Mouse (Mus musculus) ES-E14 (cell line): Measurements from ENCODE around the gene Slc38a5. TPM values are rescaled to one million over a fixed set of nuclear protein-coding genes. Genes with fewer than 3 reads are reported as not detected.

Experiments used
- DNase-seq: peaks from one replicate; pipeline ENCODE4 v3.0.0-alpha.2; 2013; ENCODE audit warnings: low read depth, low spot score
- H3K27ac ChIP-seq: 2 replicates; pipeline ENCODE4 v1.5.1; 2012; ENCODE audit warnings: low read depth, mild to moderate bottlenecking, low read length, moderate library complexity, mixed read lengths; ENCODE audit not compliant: poor library complexity, insufficient read depth, severe bottlenecking
- H3K36me3 ChIP-seq: 2 replicates; pipeline ENCODE4 v1.6.1; 2012; ENCODE audit warnings: mild to moderate bottlenecking, low read length, moderate library complexity, mixed read lengths; ENCODE audit not compliant: control insufficient read depth, poor library complexity, insufficient read depth, severe bottlenecking
- H3K4me1 ChIP-seq, 2 experiments: fragments of 150-350 bp in 1 of 2; sonication (generic) in 1 of 2; 2 replicates each; pipeline ENCODE4 v1.6.1; 2012; ENCODE audit warnings: low read length in 2 of 2, mild to moderate bottlenecking in 1 of 2, mixed read lengths in 1 of 2; ENCODE audit not compliant: control insufficient read depth in 2 of 2, insufficient read depth in 2 of 2, poor library complexity in 1 of 2
- H3K4me3 ChIP-seq, 2 experiments: fragments of 150-350 bp in 1 of 2; sonication (generic) in 1 of 2; 2 replicates each; pipeline ENCODE4 v1.5.1; 2012; ENCODE audit warnings: low read length in 2 of 2, low read depth in 1 of 2, mild to moderate bottlenecking in 1 of 2, mixed read lengths in 1 of 2; ENCODE audit not compliant: insufficient read depth in 1 of 2, poor library complexity in 1 of 2, severe bottlenecking in 1 of 2
- H3K9ac ChIP-seq: 2 replicates; pipeline ENCODE4 v1.6.1; 2012; ENCODE audit warnings: low read depth, mild to moderate bottlenecking, low read length, mixed read lengths; ENCODE audit not compliant: poor library complexity, insufficient read depth, severe bottlenecking
- H3K9me3 ChIP-seq: fragments of 150-350 bp; sonication (generic); 2 replicates; pipeline ENCODE4 v1.6.1; 2012; ENCODE audit warnings: low read depth, mild to moderate bottlenecking, low read length; ENCODE audit not compliant: control insufficient read depth, insufficient read depth
- CHD2 ChIP-seq: IDR thresholded peaks from 2 replicates; pipeline ENCODE4 v1.6.1; 2014; ENCODE audit warnings: mild to moderate bottlenecking, low read depth, low read length, inconsistent platforms
- HCFC1 ChIP-seq: IDR thresholded peaks from 2 replicates; pipeline ENCODE4 v1.6.1; 2012; ENCODE audit warnings: low read length, inconsistent platforms, borderline replicate concordance; ENCODE audit not compliant: insufficient read depth
- MAFK ChIP-seq: IDR thresholded peaks from 2 replicates; pipeline ENCODE4 v1.6.1; 2014; ENCODE audit warnings: mild to moderate bottlenecking, low read depth, low read length, inconsistent platforms; ENCODE audit not compliant: insufficient read depth
- ZC3H11A ChIP-seq: IDR thresholded peaks from 2 replicates; pipeline ENCODE4 v1.6.1; 2012; ENCODE audit warnings: low read depth, mild to moderate bottlenecking, inconsistent platforms, low read length, borderline replicate concordance
- ZNF384 ChIP-seq: IDR thresholded peaks from 2 replicates; pipeline ENCODE4 v1.6.1; 2012; ENCODE audit warnings: low read depth, low read length, inconsistent platforms
- in situ Hi-C, 2 experiments: fragments of 600-800 bp; cut with MboI; formaldehyde crosslinking; loops; one replicate each; pipeline ENCODE4 v1.15.1; 2025; ENCODE audit warnings: low sequenced_read_pairs in 2 of 2, inconsistent platforms in 1 of 2; ENCODE audit not compliant: unreplicated experiment in 2 of 2
- total RNA-seq: library from RNA; depleted of rRNA; stranded (reverse); fragments of 300-350 nt; gene quantifications from 2 replicates; pipeline ENCODE4 v1.2.3, GENCODE M21; 2012

Slc38a5 gene
- total RNA-seq, 1 experiment: 3.6 TPM

DNA sequence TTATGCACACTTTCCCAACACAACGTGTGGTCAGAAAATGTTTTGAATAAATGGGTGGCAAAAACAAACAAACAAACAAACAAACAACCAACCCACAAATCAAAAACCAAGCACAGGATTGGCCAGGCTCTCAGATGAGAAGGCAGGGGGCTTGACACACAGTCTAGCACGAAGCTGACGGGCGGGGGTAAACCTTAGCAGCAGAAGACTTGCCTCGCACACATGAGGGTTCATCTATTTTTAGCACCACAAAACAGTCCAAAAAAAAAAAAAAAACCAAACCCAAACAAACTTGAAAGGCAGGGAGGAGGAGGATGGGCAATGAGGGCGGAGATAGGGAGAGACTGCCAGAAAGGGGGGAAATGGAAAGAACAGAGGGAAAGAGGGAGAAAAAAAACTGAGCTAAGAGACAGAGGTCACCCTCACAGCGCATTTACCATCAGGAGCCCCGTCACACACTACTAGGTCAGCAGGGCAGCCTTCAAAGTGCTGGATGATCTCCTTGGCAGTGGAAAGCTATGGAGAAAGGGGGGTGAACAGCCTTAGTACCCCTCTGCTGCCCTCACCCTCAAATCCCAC is 22.3 kb upstream of the Slc38a5 start:
- TF ChIP-seq MAFK (no peak), ZC3H11A (no peak)
- in situ Hi-C loops: no loop called here
- Histone ChIP-seq H3K9me3 (no peaks in the 10 kb centered on the region), H3K27ac (no peak overlapping the region), H3K4me3 (no peak overlapping the region), H3K36me3 (peaks cover 4% of the 10 kb centered on the region), H3K4me1 (no peaks in the 10 kb centered on the region), H3K9ac (no peak overlapping the region)
- no peak for DNase-seq

DNA sequence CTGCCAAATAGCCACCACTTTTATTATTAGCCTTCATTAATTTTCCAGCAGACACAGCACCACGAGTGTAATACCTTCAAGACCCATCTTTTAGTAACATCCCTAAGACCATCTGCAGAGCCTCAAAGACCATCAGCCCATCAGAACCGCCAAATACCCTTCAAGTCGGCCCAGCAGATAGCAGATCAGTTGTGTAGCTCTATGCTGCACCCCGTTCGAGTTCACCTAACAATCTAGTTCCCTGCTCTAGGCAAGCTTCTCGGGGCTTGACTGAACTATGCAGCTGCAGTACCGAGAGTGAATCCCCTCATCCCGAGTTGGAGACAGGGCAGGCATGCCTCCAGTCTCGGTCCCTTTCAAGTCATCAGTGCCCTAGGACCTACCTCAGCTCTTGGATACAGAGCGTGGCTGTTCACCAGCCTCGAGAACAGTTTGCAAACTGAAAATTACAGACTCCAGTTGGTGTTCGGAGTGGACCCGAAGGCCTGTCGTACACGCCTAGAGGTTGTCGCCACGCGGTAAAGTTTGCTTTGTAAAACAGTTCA is 19.1 kb upstream of the Slc38a5 start:
- Histone ChIP-seq H3K9ac (peak overlapping the region; percentile 85), H3K4me1 (0 out of 4 replicates have a peak, but pooled peaks cover 0 to 1% of the 10 kb centered on the region in 2 experiments), H3K36me3 (0 out of 2 replicates have a peak, but pooled peaks cover 2% of the 10 kb centered on the region), H3K4me3 (peak overlapping the region; percentile 77 to 97), H3K27ac (no peak overlapping the region), H3K9me3 (no peaks in the 10 kb centered on the region)
- TF ChIP-seq MAFK (no peak), HCFC1 (no peak)
- no peak for DNase-seq
- in situ Hi-C loops: no loop called here

- 0 out of 2 replicates have a peak, but pooled peaks cover 2% of the 10 kb centered on the region for H3K36me3 ChIP-seq
Measured at GRCm38 (mm10) chrX:8252334-8253285, 18.3 kb upstream of the Slc38a5 start, which contains the start of gene Ftsj1. Ftsj1 (minus strand) TSS chrX:8252406.

GRCm38 (mm10) chrX:8253711-8254110 is 17.2 kb upstream of the Slc38a5 start:
- no peak overlapping the region for H3K9ac ChIP-seq
- no peak overlapping the region for H3K4me3 ChIP-seq
- DNase-seq: no peak
- 0 out of 2 replicates have a peak, but pooled peaks cover 2% of the 10 kb centered on the region for H3K36me3 ChIP-seq
- peaks cover 1 to 5% of the 10 kb centered on the region in 2 experiments; a peak in 1 of 4 replicates for H3K4me1 ChIP-seq
- H3K9me3 ChIP-seq: no peaks in the 10 kb centered on the region
- H3K27ac ChIP-seq: no peak overlapping the region
- in situ Hi-C loops: no loop called here
- no peak for TF ChIP-seq CHD2
- no peak for TF ChIP-seq ZC3H11A
- no peak for TF ChIP-seq ZNF384
- TF ChIP-seq MAFK: no peak
- no peak for TF ChIP-seq HCFC1

More at GRCm38 (mm10) chrX:8252334-8253285, 18.3 kb upstream of the Slc38a5 start, which contains the start of gene Ftsj1:
- H3K27ac ChIP-seq: peak within 1 kb of the TSS; percentile 67
- TF ChIP-seq HCFC1: peak; percentile 87
- no peak for TF ChIP-seq ZNF384
- peak; percentile 74 for DNase-seq
- peak within 1 kb of the TSS; percentile 91 for H3K9ac ChIP-seq
- peak within 1 kb of the TSS; percentile 77 to 97 for H3K4me3 ChIP-seq
- H3K9me3 ChIP-seq: no peaks in the 10 kb centered on the region
- in situ Hi-C loops: no loop called here
- H3K4me1 ChIP-seq: 0 out of 4 replicates have a peak, but pooled peaks cover 0 to 1% of the 10 kb centered on the region in 2 experiments
